Mouse (Mus musculus): ENCODE data around the gene Cacnb4.

Cacnb4 gene

GRCm38 (mm10) chr2:52476801-52477549, 199.7 kb downstream of the Cacnb4 start:
- no peaks in the 10 kb centered on the region for H3K27me3 ChIP-seq (ENCODE audit: insufficient read depth, low read length)
- TF ChIP-seq POU5F1 (IDR thresholded peaks at IDR 0.05; ENCODE audit: borderline replicate concordance, low read length) (no peak), NANOG (IDR thresholded peaks at IDR 0.05; ENCODE audit: borderline replicate concordance, low read length) (no peak), CTCF (conservative IDR thresholded peaks at IDR 0.05; ENCODE audit: low read length) (no peak)
- H3K4me3 ChIP-seq (replicated peaks; ENCODE audit: low read length): no peak overlapping the region
- no peaks in the 10 kb centered on the region for H3K4me1 ChIP-seq (replicated peaks; ENCODE audit: low read depth, low read length)
- no peaks in the 10 kb centered on the region for H3K36me3 ChIP-seq (ENCODE audit: insufficient read depth, low read length)
- no peaks in the 10 kb centered on the region for H3K9me3 ChIP-seq (ENCODE audit: low read length)

- H3K4me3 ChIP-seq (replicated peaks; ENCODE audit: low read length): no peak overlapping the region
- no peaks in the 10 kb centered on the region for H3K27me3 ChIP-seq (ENCODE audit: insufficient read depth, low read length)
- H3K36me3 ChIP-seq (ENCODE audit: insufficient read depth, low read length): no peaks in the 10 kb centered on the region
- TF ChIP-seq CTCF (conservative IDR thresholded peaks at IDR 0.05; ENCODE audit: low read length) (no peak), POU5F1 (IDR thresholded peaks at IDR 0.05; ENCODE audit: borderline replicate concordance, low read length) (no peak), NANOG (IDR thresholded peaks at IDR 0.05; ENCODE audit: borderline replicate concordance, low read length) (no peak)
- no peaks in the 10 kb centered on the region for H3K4me1 ChIP-seq (replicated peaks; ENCODE audit: low read depth, low read length)
- H3K9me3 ChIP-seq (ENCODE audit: low read length): no peaks in the 10 kb centered on the region
Measured at GRCm38 (mm10) chr2:52475854-52476253, 200.8 kb downstream of the Cacnb4 start.

- Histone ChIP-seq H3K36me3 (ENCODE audit: insufficient read depth, low read length) (no peaks in the 10 kb centered on the region), H3K4me3 (replicated peaks; ENCODE audit: low read length) (no peak overlapping the region), H3K4me1 (replicated peaks; ENCODE audit: low read depth, low read length) (no peaks in the 10 kb centered on the region), H3K27me3 (ENCODE audit: insufficient read depth, low read length) (no peaks in the 10 kb centered on the region), H3K9me3 (ENCODE audit: low read length) (no peaks in the 10 kb centered on the region)
- TF ChIP-seq CTCF (conservative IDR thresholded peaks at IDR 0.05; ENCODE audit: low read length) (no peak), NANOG (IDR thresholded peaks at IDR 0.05; ENCODE audit: borderline replicate concordance, low read length) (no peak), POU5F1 (IDR thresholded peaks at IDR 0.05; ENCODE audit: borderline replicate concordance, low read length) (no peak)
Measured at GRCm38 (mm10) chr2:52474570-52474969, 202.1 kb downstream of the Cacnb4 start.

- H3K9me3 ChIP-seq (ENCODE audit: low read length): no peaks in the 10 kb centered on the region
- H3K4me1 ChIP-seq (replicated peaks; ENCODE audit: low read depth, low read length): no peaks in the 10 kb centered on the region
- H3K36me3 ChIP-seq (ENCODE audit: insufficient read depth, low read length): no peaks in the 10 kb centered on the region
- no peak overlapping the region for H3K4me3 ChIP-seq (replicated peaks; ENCODE audit: low read length)
- H3K27me3 ChIP-seq (ENCODE audit: insufficient read depth, low read length): no peaks in the 10 kb centered on the region
- TF ChIP-seq POU5F1 (IDR thresholded peaks at IDR 0.05; ENCODE audit: borderline replicate concordance, low read length) (no peak), CTCF (conservative IDR thresholded peaks at IDR 0.05; ENCODE audit: low read length) (no peak), NANOG (IDR thresholded peaks at IDR 0.05; ENCODE audit: borderline replicate concordance, low read length) (peak; percentile 29; the same call in 1 of the 2 replicates)
Measured at GRCm38 (mm10) chr2:52471545-52472291, 204.9 kb downstream of the Cacnb4 start.

GRCm38 (mm10) chr2:52470044-52470560, 206.5 kb downstream of the Cacnb4 start:
- Histone ChIP-seq H3K9me3 (ENCODE audit: low read length) (no peaks in the 10 kb centered on the region), H3K4me1 (replicated peaks; ENCODE audit: low read depth, low read length) (no peaks in the 10 kb centered on the region), H3K27me3 (ENCODE audit: insufficient read depth, low read length) (no peaks in the 10 kb centered on the region), H3K36me3 (ENCODE audit: insufficient read depth, low read length) (no peaks in the 10 kb centered on the region), H3K4me3 (replicated peaks; ENCODE audit: low read length) (no peak overlapping the region)
- TF ChIP-seq NANOG (IDR thresholded peaks at IDR 0.05; ENCODE audit: borderline replicate concordance, low read length) (no peak), CTCF (conservative IDR thresholded peaks at IDR 0.05; ENCODE audit: low read length) (no peak), POU5F1 (IDR thresholded peaks at IDR 0.05; ENCODE audit: borderline replicate concordance, low read length) (no peak)

GRCm38 (mm10) chr2:52467629-52468028, 209.0 kb downstream of the Cacnb4 start:
- H3K4me3 ChIP-seq (replicated peaks; ENCODE audit: low read length): no peak overlapping the region
- no peaks in the 10 kb centered on the region for H3K27me3 ChIP-seq (ENCODE audit: insufficient read depth, low read length)
- H3K36me3 ChIP-seq (ENCODE audit: insufficient read depth, low read length): no peaks in the 10 kb centered on the region
- no peak for TF ChIP-seq CTCF (conservative IDR thresholded peaks at IDR 0.05; ENCODE audit: low read length)
- TF ChIP-seq POU5F1 (IDR thresholded peaks at IDR 0.05; ENCODE audit: borderline replicate concordance, low read length): no peak
- no peak for TF ChIP-seq NANOG (IDR thresholded peaks at IDR 0.05; ENCODE audit: borderline replicate concordance, low read length)
- no peaks in the 10 kb centered on the region for H3K4me1 ChIP-seq (replicated peaks; ENCODE audit: low read depth, low read length)
- H3K9me3 ChIP-seq (ENCODE audit: low read length): no peaks in the 10 kb centered on the region

- no peaks in the 10 kb centered on the region for H3K9me3 ChIP-seq (ENCODE audit: low read length)
- H3K4me3 ChIP-seq (replicated peaks; ENCODE audit: low read length): no peak overlapping the region
- no peaks in the 10 kb centered on the region for H3K4me1 ChIP-seq (replicated peaks; ENCODE audit: low read depth, low read length)
- H3K36me3 ChIP-seq (ENCODE audit: insufficient read depth, low read length): no peaks in the 10 kb centered on the region
- no peak for TF ChIP-seq POU5F1 (IDR thresholded peaks at IDR 0.05; ENCODE audit: borderline replicate concordance, low read length)
- no peaks in the 10 kb centered on the region for H3K27me3 ChIP-seq (ENCODE audit: insufficient read depth, low read length)
Measured at GRCm38 (mm10) chr2:52461206-52461967, 215.2 kb downstream of the Cacnb4 start.
